22 mouse cellular contexts compared by ENCODE assay signal in the genomic region with DNA sequence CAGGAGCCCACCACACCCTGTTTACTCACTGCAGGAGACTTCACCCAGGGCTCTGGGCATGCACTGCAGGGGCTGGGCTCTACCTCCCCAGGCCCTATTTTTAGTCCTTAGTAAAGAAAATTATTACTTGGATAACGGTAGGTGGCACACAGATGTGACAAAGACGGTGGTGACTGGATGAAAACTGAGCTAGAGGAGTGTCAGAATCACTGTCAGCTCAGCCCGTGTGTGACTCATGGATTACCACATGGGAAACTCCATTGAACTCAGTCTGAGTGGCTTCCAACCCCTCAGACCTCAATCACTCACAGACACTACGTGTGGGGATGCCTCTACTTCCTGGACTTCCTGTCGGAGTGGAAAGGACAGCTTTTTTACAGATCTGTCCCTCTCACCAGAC.
DNase-seq lines count a peak whose midpoint lies in the region; ATAC-seq and TF ChIP-seq lines count a peak whose summit lies in the region.
"Had no signal": no experiment of that assay in that cellular context is flagged by ENCODE, and none has a peak within 500 bp of the region (broad histone marks: within the 10 kb centered on the region; RNA-seq: fewer than 3 reads in every experiment).

No protein-coding gene starts in this region.

- peaks cover 5% of the 10 kb centered on the region; the same call in 1 of the 2 replicates for H3K27me3 ChIP-seq in hindbrain, embryonic 10.5 days (ENCODE audit: insufficient read depth, poor library complexity, severe bottlenecking)
- no peaks in the 10 kb centered on the region for H3K27me3 ChIP-seq in hindbrain, embryonic 11.5 days (ENCODE audit: control insufficient read depth, insufficient read depth, low read length)
- no peaks in the 10 kb centered on the region for H3K27me3 ChIP-seq in C2C12 (ENCODE audit: control insufficient read depth, insufficient read depth, insufficient read length)
- H3K27me3 ChIP-seq: neural tube, embryonic 15.5 days had no signal

- no peaks in the 10 kb centered on the region for H3K79me2 ChIP-seq in C2C12 (ENCODE audit: control insufficient read depth, insufficient read depth)

- TF ChIP-seq POLR2A in embryonic fibroblast, embryonic 13.5 days (IDR thresholded peaks at IDR 0.05; ENCODE audit: low read depth, low read length), result no peak

- no peaks in the 10 kb centered on the region for H3K9me3 ChIP-seq in hindbrain, embryonic 10.5 days
- H3K9me3 ChIP-seq in hindbrain, embryonic 11.5 days (ENCODE audit: control insufficient read depth, low read length), result no peaks in the 10 kb centered on the region
- H3K9me3 ChIP-seq: heart, embryonic 13.5 days; limb, embryonic 12.5 days; liver, embryonic 13.5 days; megakaryocyte, embryonic 14.5 days; neural tube, embryonic 15.5 days had no signal

- H3K4me2 ChIP-seq in hindbrain, embryonic 11.5 days (replicated peaks; ENCODE audit: low read depth, low read length), result no peak overlapping the region
- H3K4me2 ChIP-seq: heart, embryonic 13.5 days; limb, embryonic 12.5 days; liver, embryonic 13.5 days; neural tube, embryonic 15.5 days had no signal

- TF ChIP-seq CTCF in C2C12 (IDR thresholded peaks at IDR 0.05; ENCODE audit: control insufficient read depth, insufficient read depth, insufficient read length), result no peak
- no peak for TF ChIP-seq CTCF in embryonic fibroblast, embryonic 13.5 days (IDR thresholded peaks at IDR 0.05; ENCODE audit: borderline replicate concordance, insufficient read depth, low read length)

- H3K4me3 ChIP-seq in hindbrain, embryonic 10.5 days, result no peak overlapping the region
- no peak overlapping the region for H3K4me3 ChIP-seq in hindbrain, embryonic 11.5 days (ENCODE audit: low read depth, low read length)
- no peak overlapping the region for H3K4me3 ChIP-seq in C2C12 (ENCODE audit: insufficient read depth, poor library complexity, severe bottlenecking)
- H3K4me3 ChIP-seq in embryonic fibroblast, embryonic 13.5 days (ENCODE audit: insufficient read depth, low read length), result no peak overlapping the region
- H3K4me3 ChIP-seq: erythroblast, embryonic 14.5 days; heart, embryonic 13.5 days; left cerebral cortex, adult 2 months; limb, embryonic 12.5 days; liver, embryonic 13.5 days; megakaryocyte, embryonic 14.5 days; neural tube, embryonic 15.5 days had no signal

- no peak overlapping the region for H3ac ChIP-seq in C2C12 (ENCODE audit: control insufficient read depth, insufficient read length, low read depth)

- H3K9ac ChIP-seq in hindbrain, embryonic 11.5 days (ENCODE audit: low read depth, low read length), result no peak overlapping the region
- H3K9ac ChIP-seq: heart, embryonic 13.5 days; limb, embryonic 12.5 days; liver, embryonic 13.5 days; neural tube, embryonic 15.5 days had no signal

- ATAC-seq in hindbrain, embryonic 11.5 days (ENCODE audit: low FRiP score), result no peak

- peak overlapping the region; percentile 87 for H3K27ac ChIP-seq in hindbrain, embryonic 10.5 days
- no peak overlapping the region for H3K27ac ChIP-seq in hindbrain, embryonic 11.5 days (ENCODE audit: low read depth, low read length)
- peak overlapping the region; percentile 15; the same call in 1 of the 2 replicates for H3K27ac ChIP-seq in embryonic fibroblast, embryonic 13.5 days (ENCODE audit: insufficient read depth, low read length)
- H3K27ac ChIP-seq: heart, embryonic 13.5 days; left cerebral cortex, adult 2 months; limb, embryonic 12.5 days; liver, embryonic 13.5 days; neural tube, embryonic 15.5 days had no signal

- H3K79me3 ChIP-seq in C2C12 (ENCODE audit: low read depth), result no peaks in the 10 kb centered on the region

- H3K36me3 ChIP-seq in hindbrain, embryonic 10.5 days, result no peaks in the 10 kb centered on the region
- no peaks in the 10 kb centered on the region for H3K36me3 ChIP-seq in hindbrain, embryonic 11.5 days (ENCODE audit: control insufficient read depth, insufficient read depth, low read length)
- H3K36me3 ChIP-seq in C2C12 (ENCODE audit: control insufficient read depth, insufficient read depth), result no peaks in the 10 kb centered on the region
- H3K36me3 ChIP-seq: heart, embryonic 13.5 days; limb, embryonic 12.5 days; liver, embryonic 13.5 days; neural tube, embryonic 15.5 days had no signal

- WGBS in hindbrain, embryonic 10.5 days, result 47% methylated on average over 5 of the region's 5 CpGs
- WGBS in hindbrain, embryonic 11.5 days, result 41% methylated on average over 5 of the region's 5 CpGs

- peak; percentile 35 for DNase-seq in adrenal gland, postnatal 14 days
- DNase-seq in adrenal gland, adult 18-20 months (ENCODE audit: low spot score in 2 of 2), result no peak
- DNase-seq in hindbrain, embryonic 10.5 days (ENCODE audit: low spot score), result no peak
- no peak for DNase-seq in hindbrain, embryonic 11.5 days (ENCODE audit: low spot score)
- DNase-seq in spleen, adult 18-20 months, result no peak
- no peak for DNase-seq in gastrocnemius, postnatal 4 days (ENCODE audit: low spot score in 2 of 2)
- DNase-seq: cerebellum, postnatal 14 days; heart, postnatal 4 days; kidney, adult 2 months; kidney, postnatal 25 days; liver, embryonic 13.5 days; lung, postnatal 10 days; right cerebral cortex, postnatal 4 days; thymus, postnatal 36 days had no signal

- peaks cover 40% of the 10 kb centered on the region for H3K4me1 ChIP-seq in hindbrain, embryonic 10.5 days (replicated peaks)
- peaks cover 3% of the 10 kb centered on the region; the same call in 1 of the 2 replicates for H3K4me1 ChIP-seq in hindbrain, embryonic 11.5 days (replicated peaks; ENCODE audit: control insufficient read depth, insufficient read depth, low read length)
- peaks cover 21% of the 10 kb centered on the region for H3K4me1 ChIP-seq in embryonic fibroblast, embryonic 13.5 days (ENCODE audit: control insufficient read depth, insufficient read depth, low read length)
- H3K4me1 ChIP-seq: liver, embryonic 13.5 days had no signal

TF ChIP-seq in C2C12, 6 proteins besides CTCF, POLR2A, EP300 and RAD21:
- TF ChIP-seq USF1 (IDR thresholded peaks at IDR 0.05; ENCODE audit: low read depth), result no peak
- no peak for TF ChIP-seq CEBPB (IDR thresholded peaks at IDR 0.05; ENCODE audit: low read depth)
- TF ChIP-seq FOSL1 (IDR thresholded peaks at IDR 0.05; ENCODE audit: insufficient read depth, low read length, poor library complexity, severe bottlenecking), result peak; percentile 15
- TF ChIP-seq MYOD1 (IDR thresholded peaks at IDR 0.05; ENCODE audit: control insufficient read depth, insufficient read length, low read depth), result peak; percentile 1
- TF ChIP-seq MAX (IDR thresholded peaks at IDR 0.05), result peak; percentile 65
